Mouse (Mus musculus) megakaryocyte, embryonic 14.5 days (primary cell): ENCODE measurements around the gene Timm13. TPM values are rescaled to one million over a fixed set of nuclear protein-coding genes. Genes with fewer than 3 reads are reported as not detected.

Source experiments
- H3K27me3 ChIP-seq: replicated peaks from 2 replicates; pipeline ENCODE3; 2012; ENCODE audit warnings: inconsistent platforms
- H3K36me3 ChIP-seq: replicated peaks from 2 replicates; pipeline ENCODE3; 2012; ENCODE audit warnings: low read length, inconsistent platforms, mixed read lengths
- H3K4me1 ChIP-seq: 2 replicates; pipeline ENCODE4 v1.6.1; 2012; ENCODE audit warnings: inconsistent platforms
- H3K4me3 ChIP-seq: replicated peaks from 2 replicates; pipeline ENCODE3; 2012; ENCODE audit warnings: moderate library complexity, mild to moderate bottlenecking, inconsistent platforms
- H3K9me3 ChIP-seq: 2 replicates; pipeline ENCODE4 v1.6.1; 2012; ENCODE audit warnings: inconsistent platforms
- FLI1 ChIP-seq: IDR thresholded peaks from 2 replicates; pipeline ENCODE4 v1.6.1; 2012; ENCODE audit warnings: low read length, inconsistent platforms, mixed read lengths
- GATA1 ChIP-seq: IDR thresholded peaks from 3 replicates; pipeline ENCODE4 v1.6.1; 2012; ENCODE audit warnings: mixed read lengths, low read length, inconsistent platforms, borderline replicate concordance
- polyA plus RNA-seq: library from polyadenylated mRNA; stranded (reverse); fragments of >175 nt; gene quantifications from 2 replicates; pipeline ENCODE4 v1.2.3, GENCODE M21; 2012; ENCODE audit warnings: low replicate concordance; ENCODE audit not compliant: insufficient read depth

Gene Timm13
- polyA plus RNA-seq, result 88.8 and 345 TPM in 2 replicates

DNA sequence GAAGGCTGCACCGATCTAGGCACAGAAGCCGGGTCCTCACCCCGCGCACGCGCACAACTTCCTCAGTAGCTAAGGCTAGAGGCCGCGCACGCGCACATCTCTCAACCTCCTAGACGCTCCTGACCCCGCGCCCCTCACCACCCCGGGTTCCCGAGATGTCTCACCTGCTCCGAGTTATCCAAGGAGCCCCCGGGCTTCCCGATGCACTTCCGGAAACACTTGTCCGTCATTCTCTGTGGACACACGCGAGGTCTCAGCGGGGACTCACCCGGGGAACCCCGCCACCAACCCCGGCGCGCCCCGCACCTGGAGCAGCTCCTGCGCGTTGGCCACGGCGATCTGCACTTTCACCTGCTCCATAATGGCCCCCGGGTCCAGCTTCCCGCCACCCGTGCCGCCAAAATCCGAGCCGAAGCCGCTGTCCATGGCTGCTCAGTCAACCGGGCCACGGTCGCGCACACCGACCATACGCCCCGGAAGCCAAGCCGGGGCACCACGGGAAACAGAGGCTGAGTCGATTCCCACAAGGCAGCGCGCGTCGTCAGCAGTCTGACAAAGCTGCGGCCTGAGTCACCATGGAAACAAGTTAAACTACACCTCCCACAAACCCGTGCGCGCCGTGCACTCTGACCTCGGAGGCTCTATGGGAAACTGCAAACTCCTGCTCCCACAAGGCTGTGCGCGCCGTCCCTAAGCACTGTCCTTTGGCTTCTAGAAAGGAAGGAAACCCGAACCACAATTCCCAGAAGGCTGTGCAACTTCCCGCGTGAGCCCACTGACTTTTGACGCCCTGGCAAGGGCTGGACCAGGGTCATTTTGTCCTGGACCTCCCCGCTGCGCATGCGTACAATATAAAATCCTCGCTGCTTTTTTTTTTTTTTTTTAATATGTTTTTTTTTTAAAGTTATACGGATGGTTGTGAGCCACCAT, at the start of gene Timm13:
Gene Timm13 (minus strand): TSS at position 652 of the 930 bp plus-strand sequence.
- no peaks in the 10 kb centered on the region for H3K9me3 ChIP-seq
- no peaks in the 10 kb centered on the region for H3K27me3 ChIP-seq
- peak within 1 kb of the TSS; percentile 96 for H3K4me3 ChIP-seq
- TF ChIP-seq GATA1, result no peak
- peak; percentile 43; the same call in 1 of the 2 replicates for TF ChIP-seq FLI1
- peaks cover 38% of the 10 kb centered on the region for H3K4me1 ChIP-seq
- peaks cover 74% of the 10 kb centered on the region for H3K36me3 ChIP-seq

DNA sequence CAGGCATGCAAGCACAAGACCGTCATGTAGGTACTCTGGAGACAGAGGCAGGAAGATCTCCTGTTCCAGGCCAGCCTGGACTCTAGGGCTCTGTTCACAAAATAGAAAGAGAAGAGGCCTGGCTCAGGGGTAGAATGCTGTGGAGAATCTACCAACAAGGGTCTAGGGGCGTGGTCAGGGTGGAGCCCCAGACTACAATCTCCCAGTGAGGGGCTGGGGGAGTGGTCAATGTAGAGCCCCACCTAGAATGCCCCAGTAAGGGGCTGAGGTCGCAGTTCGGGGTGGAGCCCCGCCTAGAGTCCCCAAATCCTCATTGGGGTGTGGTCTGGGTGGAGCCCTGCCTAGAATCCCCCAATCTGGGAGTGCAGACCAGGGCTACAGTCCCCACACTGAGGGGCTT, 49.5 kb upstream of the Timm13 start:
- no peaks in the 10 kb centered on the region for H3K9me3 ChIP-seq
- no peaks in the 10 kb centered on the region for H3K36me3 ChIP-seq
- peaks cover 58% of the 10 kb centered on the region for H3K4me1 ChIP-seq
- H3K4me3 ChIP-seq, result no peak overlapping the region
- peaks cover 43% of the 10 kb centered on the region for H3K27me3 ChIP-seq
- TF ChIP-seq GATA1 (no peak), FLI1 (no peak)

GRCm38 (mm10) chr10:80949081-80949480, 48.3 kb upstream of the Timm13 start:
- Histone ChIP-seq H3K9me3 (no peaks in the 10 kb centered on the region), H3K4me3 (peak overlapping the region; percentile 46), H3K36me3 (no peaks in the 10 kb centered on the region), H3K27me3 (peaks cover 50% of the 10 kb centered on the region), H3K4me1 (peaks cover 57% of the 10 kb centered on the region)
- TF ChIP-seq GATA1, result no peak
- TF ChIP-seq FLI1, result no peak

GRCm38 (mm10) chr10:80948570-80948969, 47.8 kb upstream of the Timm13 start:
- TF ChIP-seq FLI1 (no peak), GATA1 (no peak)
- no peaks in the 10 kb centered on the region for H3K9me3 ChIP-seq
- H3K4me1 ChIP-seq, result peaks cover 61% of the 10 kb centered on the region
- no peaks in the 10 kb centered on the region for H3K36me3 ChIP-seq
- H3K27me3 ChIP-seq, result peaks cover 50% of the 10 kb centered on the region
- H3K4me3 ChIP-seq, result peak overlapping the region; percentile 75

- Histone ChIP-seq H3K27me3 (peaks cover 50% of the 10 kb centered on the region), H3K36me3 (no peaks in the 10 kb centered on the region), H3K4me3 (no peak overlapping the region), H3K4me1 (peaks cover 66% of the 10 kb centered on the region), H3K9me3 (no peaks in the 10 kb centered on the region)
- no peak for TF ChIP-seq FLI1
- no peak for TF ChIP-seq GATA1
These were observed 47.0 kb upstream of the Timm13 start for GRCm38 (mm10) chr10:80947802-80948201.

GRCm38 (mm10) chr10:80946684-80947437, 46.1 kb upstream of the Timm13 start:
- Histone ChIP-seq H3K4me1 (peaks cover 70% of the 10 kb centered on the region), H3K36me3 (no peaks in the 10 kb centered on the region), H3K4me3 (no peak overlapping the region), H3K27me3 (peaks cover 47% of the 10 kb centered on the region), H3K9me3 (no peaks in the 10 kb centered on the region)
- TF ChIP-seq GATA1 (no peak), FLI1 (no peak)

DNA sequence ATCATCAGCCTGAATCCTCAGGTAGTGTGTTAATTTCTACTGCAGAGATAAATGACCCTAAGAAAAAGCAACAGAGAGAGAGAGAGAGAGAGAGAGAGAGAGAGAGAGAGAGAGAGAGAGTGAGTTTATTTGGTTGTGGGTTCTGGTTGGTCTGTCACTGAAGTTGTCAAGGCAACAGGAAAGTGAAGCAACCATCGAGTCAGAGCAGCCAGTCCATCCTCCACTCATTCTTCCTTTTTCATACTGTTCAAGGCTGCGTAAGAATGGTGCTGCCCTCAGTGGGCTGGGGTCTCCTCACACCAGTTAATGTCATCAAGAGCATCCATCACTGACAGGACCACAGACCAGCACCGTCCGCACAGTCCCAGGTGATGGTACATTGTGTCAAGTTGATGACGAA, 43.5 kb upstream of the Timm13 start:
- no peaks in the 10 kb centered on the region for H3K9me3 ChIP-seq
- peaks cover 79% of the 10 kb centered on the region for H3K4me1 ChIP-seq
- H3K4me3 ChIP-seq, result no peak overlapping the region
- no peaks in the 10 kb centered on the region for H3K36me3 ChIP-seq
- H3K27me3 ChIP-seq, result peaks cover 33% of the 10 kb centered on the region
- TF ChIP-seq GATA1 (no peak), FLI1 (no peak)

GRCm38 (mm10) chr10:80943701-80944100, 42.9 kb upstream of the Timm13 start:
- Histone ChIP-seq H3K36me3 (no peaks in the 10 kb centered on the region), H3K4me3 (no peak overlapping the region), H3K9me3 (no peaks in the 10 kb centered on the region), H3K27me3 (peaks cover 36% of the 10 kb centered on the region), H3K4me1 (peaks cover 79% of the 10 kb centered on the region)
- no peak for TF ChIP-seq GATA1
- no peak for TF ChIP-seq FLI1

DNA sequence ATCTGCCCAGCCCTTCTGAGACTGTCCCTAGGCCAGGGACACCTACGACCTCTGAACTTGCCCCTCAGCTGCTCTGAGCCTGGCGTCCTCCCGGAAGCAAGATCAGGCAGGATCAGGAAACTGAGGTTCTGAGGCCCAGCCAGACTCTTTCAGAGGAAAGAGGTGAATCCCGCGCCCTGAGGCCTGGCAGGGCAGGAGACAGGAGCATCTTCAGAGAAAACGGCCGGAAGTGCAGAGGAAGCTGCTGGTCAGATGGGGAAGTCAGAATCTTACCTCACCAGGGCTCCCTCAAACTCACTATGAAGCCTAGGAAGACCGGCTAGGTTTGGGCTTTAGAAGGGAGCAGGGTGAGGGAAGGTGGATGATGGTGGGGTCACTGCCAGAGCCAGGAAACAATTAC, 42.1 kb upstream of the Timm13 start:
- no peaks in the 10 kb centered on the region for H3K9me3 ChIP-seq
- TF ChIP-seq FLI1 (no peak), GATA1 (no peak)
- H3K4me1 ChIP-seq, result peaks cover 79% of the 10 kb centered on the region
- H3K36me3 ChIP-seq, result no peaks in the 10 kb centered on the region
- peak overlapping the region; percentile 4 for H3K4me3 ChIP-seq
- peaks cover 44% of the 10 kb centered on the region for H3K27me3 ChIP-seq

DNA sequence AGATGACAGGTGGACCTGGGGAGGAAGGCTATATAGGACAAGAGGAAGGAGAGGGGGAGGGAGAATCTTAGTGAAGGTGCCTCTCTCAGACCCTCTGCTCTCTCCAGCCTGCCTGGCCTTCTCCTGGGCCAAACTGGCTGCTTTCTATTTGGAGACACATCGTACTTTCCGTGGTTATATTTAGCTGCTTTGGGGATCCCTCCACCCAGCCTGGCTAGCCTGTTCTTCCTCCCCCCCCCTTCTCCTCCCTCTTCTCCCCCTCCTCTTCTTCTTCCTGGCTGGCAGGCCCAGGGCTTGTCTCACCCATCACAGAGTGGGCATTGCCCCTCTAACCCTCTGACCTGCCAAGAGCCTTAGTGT, 40.2 kb upstream of the Timm13 start:
- no peak for TF ChIP-seq FLI1
- no peak for TF ChIP-seq GATA1
- peaks cover 83% of the 10 kb centered on the region for H3K4me1 ChIP-seq
- H3K27me3 ChIP-seq, result peaks cover 60% of the 10 kb centered on the region
- H3K4me3 ChIP-seq, result peak overlapping the region; percentile 89
- no peaks in the 10 kb centered on the region for H3K36me3 ChIP-seq
- H3K9me3 ChIP-seq, result no peaks in the 10 kb centered on the region
